ENCODE assay signal across 12 mouse cellular contexts in the genomic region with DNA sequence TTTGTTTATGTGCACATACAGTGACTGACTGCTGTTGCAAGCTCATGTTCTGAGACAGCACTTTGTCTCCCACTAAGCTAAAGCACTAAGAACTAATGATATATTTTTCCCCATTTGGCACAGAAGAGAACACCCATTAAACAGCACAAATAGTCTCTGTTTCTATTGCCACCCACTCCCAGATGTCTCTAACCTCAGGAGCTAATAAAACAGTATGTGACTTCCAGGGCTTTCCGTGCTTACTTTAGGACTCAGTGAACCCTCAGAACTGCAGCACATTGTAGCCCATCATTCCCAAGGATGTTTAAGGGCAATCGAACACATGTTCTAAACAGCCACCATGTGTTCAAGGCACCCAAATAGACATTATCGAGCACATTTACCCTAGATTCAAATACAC.
"Had no signal": no experiment of that assay in that cellular context is flagged by ENCODE, and none has a peak within 500 bp of the region (broad histone marks: within the 10 kb centered on the region; RNA-seq: fewer than 3 reads in every experiment).

No protein-coding gene starts in this region.

- DNase-seq: gastrocnemius, adult 2 months; gastrocnemius, postnatal 10 days; gastrocnemius, postnatal 25 days; heart, adult 18-20 months; heart, postnatal 10 days; heart, postnatal 4 days; kidney, adult 18-20 months; kidney, adult 8-10 months; kidney, postnatal 10 days; kidney, postnatal 25 days; kidney, postnatal 4 days; left cerebral cortex, postnatal 4 days had no signal
